Mouse (Mus musculus) embryonic facial prominence, embryonic 14.5 days (tissue): Measurements from ENCODE around the gene Gldc. TPM values are rescaled to one million over a fixed set of nuclear protein-coding genes. Genes with fewer than 3 reads are reported as not detected.

Source experiments
- ATAC-seq: fragments of 200-750 bp; cut with Nextera tagmentation; 2 replicates; pipeline ENCODE4 v1.8.0; 2017; ENCODE audit warnings: low read depth, moderate number of reproducible peaks, moderate TSS enrichment
- DNase-seq: peaks from one replicate; pipeline ENCODE4 v3.0.0-alpha.2; 2015; ENCODE audit warnings: low spot score
- H3K27ac ChIP-seq: fragments of 300-500 bp; sonication (generic); replicated peaks from 2 replicates; pipeline ENCODE4 v1.5.1; 2014; ENCODE audit warnings: low read depth, mild to moderate bottlenecking, low read length, moderate library complexity
- H3K27me3 ChIP-seq: fragments of 300-500 bp; sonication (generic); replicated peaks from 2 replicates; pipeline ENCODE4 v1.6.1; 2014; ENCODE audit warnings: low read length; ENCODE audit not compliant: control insufficient read depth, insufficient read depth
- H3K36me3 ChIP-seq: fragments of 300-500 bp; sonication (generic); 2 replicates; pipeline ENCODE4 v1.6.1; 2014; ENCODE audit warnings: low read length, mixed read lengths; ENCODE audit not compliant: control insufficient read depth, insufficient read depth
- H3K4me1 ChIP-seq: fragments of 300-500 bp; sonication (generic); 2 replicates; pipeline ENCODE4 v1.6.1; 2014; ENCODE audit warnings: antibody characterized with exemption, low read length; ENCODE audit not compliant: control insufficient read depth, insufficient read depth
- H3K4me2 ChIP-seq: fragments of 300-500 bp; sonication (generic); 2 replicates; pipeline ENCODE4 v1.6.1; 2014; ENCODE audit warnings: low read depth, mild to moderate bottlenecking, low read length, moderate library complexity, mixed read lengths
- H3K4me3 ChIP-seq: fragments of 300-500 bp; sonication (generic); 2 replicates; pipeline ENCODE4 v1.5.1; 2014; ENCODE audit warnings: low read depth, mild to moderate bottlenecking, low read length
- H3K9ac ChIP-seq: fragments of 300-500 bp; sonication (generic); 2 replicates; pipeline ENCODE4 v1.6.1; 2014; ENCODE audit warnings: low read depth, mild to moderate bottlenecking, low read length, moderate library complexity, mixed read lengths
- H3K9me3 ChIP-seq: fragments of 300-500 bp; sonication (generic); 2 replicates; pipeline ENCODE4 v1.6.1; 2016; ENCODE audit warnings: low read length; ENCODE audit not compliant: control insufficient read depth
- WGBS: fragments of 180-500 bp; shearing (Covaris S2); extraction: QIAGEN DNeasy Blood & Tissue Kit; methylation state at CpG from one replicate; pipeline ENCODE4 v1.1.7; 2014; 5-methylcytosine and 5-hydroxymethylcytosine counted together
- polyA plus RNA-seq: library from polyadenylated mRNA; unstranded; fragments of >200 nt; fragmentation: Nextera tagmentation; extraction: Ambion mirVana; gene quantifications from 2 replicates; pipeline ENCODE4 v1.2.1, GENCODE M21; 2014

Gene Gldc
- polyA plus RNA-seq, 1 experiment from 2014 or later = 2.5 TPM

DNA sequence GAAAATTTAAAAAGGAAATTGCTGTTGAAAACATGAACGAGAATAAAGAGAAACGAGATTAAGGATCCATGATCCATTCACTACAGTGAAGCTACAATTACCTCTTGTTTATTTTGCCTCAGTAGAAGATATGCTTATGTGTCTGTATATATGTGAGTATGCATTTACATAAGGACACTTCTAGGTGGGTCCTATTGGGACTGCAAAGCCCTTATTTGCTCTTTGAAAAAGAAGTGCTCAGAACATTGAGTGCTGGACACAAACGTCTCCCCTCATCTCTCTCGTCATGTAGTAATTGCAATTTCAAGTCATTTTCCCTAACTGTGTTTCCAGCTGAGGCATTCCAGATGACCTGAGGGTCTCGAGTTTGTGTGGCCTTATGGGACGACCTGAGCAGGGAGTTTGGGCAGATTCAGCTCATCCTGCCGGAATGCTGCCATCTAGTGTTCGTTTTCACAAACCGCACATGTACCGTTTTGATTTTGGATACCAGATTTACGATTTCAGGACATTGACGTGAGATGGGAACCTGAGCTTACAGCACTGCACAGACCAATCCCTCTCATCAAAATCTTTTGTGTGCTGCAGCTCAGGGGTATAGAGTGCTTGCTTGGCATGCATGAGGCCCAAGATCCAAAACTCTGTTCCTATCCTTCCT lies 30.1 kb upstream of the Gldc start:
- no peaks in the 10 kb centered on the region for H3K36me3 ChIP-seq
- H3K4me1 ChIP-seq = no peaks in the 10 kb centered on the region
- DNase-seq (peak; percentile 72), ATAC-seq (no peak)
- no peak overlapping the region for H3K9ac ChIP-seq
- 16% methylated on average over 12 of the region's 12 CpGs for WGBS
- no peak overlapping the region for H3K4me2 ChIP-seq
- no peak overlapping the region for H3K27ac ChIP-seq
- no peak overlapping the region for H3K4me3 ChIP-seq
- H3K9me3 ChIP-seq = no peaks in the 10 kb centered on the region
- no peaks in the 10 kb centered on the region for H3K27me3 ChIP-seq

DNA sequence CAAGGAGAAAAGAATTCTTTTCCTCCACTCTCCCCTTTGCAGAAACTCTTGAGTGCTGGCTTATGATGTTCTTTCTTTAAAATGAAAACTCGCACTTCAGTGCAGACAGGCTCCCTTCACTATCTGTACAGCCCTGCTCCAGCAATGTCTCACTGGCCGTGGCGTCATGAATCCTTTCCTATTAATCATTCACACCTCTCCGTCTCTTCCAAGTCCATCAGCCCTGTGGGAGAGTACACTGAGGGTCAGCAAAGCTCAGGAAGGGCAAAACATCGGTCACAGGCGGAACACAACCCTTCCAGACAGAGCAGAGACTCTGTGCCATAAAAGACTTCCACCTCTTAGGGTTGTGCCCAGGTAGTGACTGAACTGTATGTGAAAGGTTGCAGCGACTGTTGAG lies 26.9 kb upstream of the Gldc start:
- no peaks in the 10 kb centered on the region for H3K27me3 ChIP-seq
- WGBS = 83% methylated on average over 7 of the region's 7 CpGs
- H3K4me1 ChIP-seq = no peaks in the 10 kb centered on the region
- ATAC-seq = no peak
- H3K36me3 ChIP-seq = no peaks in the 10 kb centered on the region
- no peak for DNase-seq
- H3K9me3 ChIP-seq = no peaks in the 10 kb centered on the region
- H3K4me2 ChIP-seq = no peak overlapping the region
- no peak overlapping the region for H3K9ac ChIP-seq
- H3K27ac ChIP-seq = no peak overlapping the region
- H3K4me3 ChIP-seq = no peak overlapping the region

DNA sequence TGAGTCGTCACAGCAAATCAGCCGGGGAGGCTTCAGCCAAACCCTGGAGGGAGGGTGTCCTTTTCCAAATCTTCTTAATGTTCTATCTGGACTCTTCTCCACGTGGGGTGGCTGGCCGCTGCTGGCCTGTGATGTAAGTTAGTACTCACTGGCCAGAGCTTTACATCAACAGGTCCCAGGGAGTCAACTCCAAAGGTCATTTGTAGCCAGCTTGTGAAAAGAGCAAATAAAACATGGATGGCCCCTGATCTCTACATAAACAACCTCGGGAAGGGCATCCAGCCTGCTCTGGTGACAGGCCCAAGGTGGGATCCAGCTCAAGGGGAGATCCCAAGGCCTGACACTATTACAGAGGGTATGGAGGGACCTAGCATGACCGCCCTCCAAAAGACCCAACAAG lies 19.8 kb upstream of the Gldc start:
- 74% methylated on average over 6 of the region's 6 CpGs for WGBS
- H3K4me2 ChIP-seq = no peak overlapping the region
- H3K4me1 ChIP-seq = no peaks in the 10 kb centered on the region
- no peak overlapping the region for H3K27ac ChIP-seq
- DNase-seq (no peak), ATAC-seq (no peak)
- H3K27me3 ChIP-seq = no peaks in the 10 kb centered on the region
- no peaks in the 10 kb centered on the region; the same call in 1 of the 2 replicates for H3K9me3 ChIP-seq
- H3K9ac ChIP-seq = no peak overlapping the region
- H3K36me3 ChIP-seq = no peaks in the 10 kb centered on the region
- H3K4me3 ChIP-seq = no peak overlapping the region

DNA sequence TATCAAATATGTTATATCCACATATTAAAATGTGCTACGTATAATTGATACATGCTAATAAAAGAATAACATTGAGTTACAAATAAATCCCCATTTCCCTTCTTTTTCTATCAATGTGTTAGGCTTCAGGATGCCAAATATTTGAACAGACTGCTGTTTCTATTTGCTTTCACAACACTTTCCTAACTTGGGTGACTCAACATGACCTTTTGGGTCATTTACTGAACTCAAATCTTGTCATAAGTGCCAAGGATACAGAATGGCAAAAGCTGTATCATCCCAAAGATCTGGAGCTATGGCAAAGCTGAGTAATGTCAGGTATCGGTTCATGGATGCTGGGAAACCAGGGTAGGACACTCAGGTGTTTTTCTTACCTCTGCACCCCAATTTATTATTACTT lies 12.0 kb upstream of the Gldc start:
- peaks cover 18% of the 10 kb centered on the region; the same call in 1 of the 2 replicates for H3K9me3 ChIP-seq
- no peak for ATAC-seq

DNA sequence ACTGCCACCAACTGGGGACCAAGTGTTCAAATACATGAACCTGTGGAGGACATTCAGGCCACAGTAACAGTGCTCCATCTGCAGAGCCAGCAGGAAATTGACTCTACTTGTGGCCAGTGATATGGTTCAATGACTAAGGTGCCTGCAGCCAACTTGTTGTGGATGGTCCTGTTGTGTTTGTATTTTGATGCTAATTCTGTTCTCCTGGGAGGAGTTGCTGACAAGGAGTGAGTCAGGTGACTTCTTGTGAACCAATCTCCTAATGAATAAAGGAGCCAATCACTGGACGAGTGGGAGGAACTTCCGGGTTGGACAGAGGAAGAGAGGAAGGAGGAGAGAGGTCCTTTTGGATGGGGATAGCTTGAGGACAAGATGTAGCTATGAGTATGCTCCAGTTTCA lies 10.3 kb upstream of the Gldc start:
- 79% methylated on average over 2 of the region's 2 CpGs for WGBS
- peaks cover 18% of the 10 kb centered on the region; the same call in 1 of the 2 replicates for H3K9me3 ChIP-seq
- no peaks in the 10 kb centered on the region for H3K27me3 ChIP-seq
- no peak overlapping the region for H3K27ac ChIP-seq
- DNase-seq = no peak
- H3K9ac ChIP-seq = no peak overlapping the region
- H3K36me3 ChIP-seq = no peaks in the 10 kb centered on the region
- no peak overlapping the region for H3K4me2 ChIP-seq
- no peak for ATAC-seq
- no peak overlapping the region for H3K4me3 ChIP-seq
- H3K4me1 ChIP-seq = no peaks in the 10 kb centered on the region

More for the DNA sequence above, 12.0 kb upstream of the Gldc start:
- no peak overlapping the region for H3K4me3 ChIP-seq
- no peak overlapping the region for H3K4me2 ChIP-seq
- H3K4me1 ChIP-seq = no peaks in the 10 kb centered on the region
- H3K9ac ChIP-seq = no peak overlapping the region
- DNase-seq = no peak
- H3K27ac ChIP-seq = no peak overlapping the region
- 93% methylated on average over 2 of the region's 2 CpGs for WGBS
- no peaks in the 10 kb centered on the region for H3K36me3 ChIP-seq
- no peaks in the 10 kb centered on the region for H3K27me3 ChIP-seq

DNA sequence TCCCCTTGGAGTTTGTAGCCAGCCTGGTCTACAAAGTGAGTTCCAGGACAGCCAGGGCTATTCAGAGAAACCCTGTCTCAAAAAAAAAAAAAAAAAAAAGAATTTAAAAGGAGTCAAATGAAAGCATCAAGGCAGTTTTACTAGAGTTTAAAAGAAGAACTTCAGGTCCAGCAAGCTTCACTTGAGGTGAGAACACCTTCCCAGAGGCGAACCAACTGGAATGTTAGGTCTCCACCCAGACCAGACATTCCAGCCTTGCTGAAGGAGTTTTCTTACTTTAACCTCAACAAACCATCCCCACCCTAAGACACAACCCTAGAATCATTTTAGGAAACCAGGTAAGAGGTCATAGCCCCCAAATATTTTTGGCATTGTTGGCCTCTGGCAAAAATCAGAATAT lies 4.8 kb upstream of the Gldc start:
- Histone ChIP-seq H3K27me3 (peaks cover 13% of the 10 kb centered on the region), H3K9me3 (peaks cover 4% of the 10 kb centered on the region; the same call in 1 of the 2 replicates), H3K27ac (no peak overlapping the region), H3K9ac (no peak overlapping the region), H3K4me2 (no peak overlapping the region), H3K36me3 (no peaks in the 10 kb centered on the region), H3K4me3 (no peak overlapping the region), H3K4me1 (no peaks in the 10 kb centered on the region; the same call in 1 of the 2 replicates)
- peak; percentile 57 for DNase-seq
- 83% methylated on average over 1 of the region's 1 CpGs for WGBS
- no peak for ATAC-seq

DNA sequence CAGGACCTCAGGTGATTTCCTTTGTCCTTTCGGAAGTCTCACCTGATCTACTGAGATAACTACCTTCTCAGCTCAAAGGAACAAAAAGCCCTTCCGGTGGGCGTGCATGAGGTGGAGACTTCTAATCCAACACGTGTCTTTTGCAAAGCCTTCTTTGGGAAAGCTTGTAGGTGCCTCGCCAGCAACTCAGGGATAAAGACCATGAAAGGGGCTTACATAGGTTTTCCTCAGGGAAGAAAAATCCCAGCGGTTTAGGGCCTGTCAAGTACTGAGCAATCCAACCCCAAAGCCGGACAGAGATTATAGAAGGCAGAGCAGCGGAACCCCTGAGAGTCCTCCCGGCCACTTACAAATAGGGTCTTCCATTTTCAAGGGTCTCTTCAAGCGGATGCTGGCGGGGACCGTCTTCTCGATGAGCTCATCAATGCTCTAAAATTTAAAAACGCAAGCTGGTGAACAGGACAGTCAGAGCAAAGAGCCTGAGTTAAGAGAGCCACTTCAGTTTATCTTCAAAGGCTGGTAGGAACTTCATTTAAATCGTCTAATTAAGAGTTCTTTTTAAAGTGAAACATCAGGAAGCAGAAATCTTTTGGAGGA lies 1.1 kb downstream of the Gldc start:
- whole genome bisulfite sequencing = 4% methylated on average over 15 of the region's 15 CpGs
- Histone ChIP-seq H3K4me3 (peak overlapping the region; percentile 58), H3K27me3 (peaks cover 38% of the 10 kb centered on the region), H3K36me3 (no peaks in the 10 kb centered on the region), H3K9me3 (peaks cover 4% of the 10 kb centered on the region; the same call in 1 of the 2 replicates), H3K9ac (peak overlapping the region; percentile 30), H3K27ac (no peak overlapping the region), H3K4me1 (no peaks in the 10 kb centered on the region; the same call in 1 of the 2 replicates), H3K4me2 (peak overlapping the region; percentile 100)
- no peak for DNase-seq
- no peak for ATAC-seq

DNA sequence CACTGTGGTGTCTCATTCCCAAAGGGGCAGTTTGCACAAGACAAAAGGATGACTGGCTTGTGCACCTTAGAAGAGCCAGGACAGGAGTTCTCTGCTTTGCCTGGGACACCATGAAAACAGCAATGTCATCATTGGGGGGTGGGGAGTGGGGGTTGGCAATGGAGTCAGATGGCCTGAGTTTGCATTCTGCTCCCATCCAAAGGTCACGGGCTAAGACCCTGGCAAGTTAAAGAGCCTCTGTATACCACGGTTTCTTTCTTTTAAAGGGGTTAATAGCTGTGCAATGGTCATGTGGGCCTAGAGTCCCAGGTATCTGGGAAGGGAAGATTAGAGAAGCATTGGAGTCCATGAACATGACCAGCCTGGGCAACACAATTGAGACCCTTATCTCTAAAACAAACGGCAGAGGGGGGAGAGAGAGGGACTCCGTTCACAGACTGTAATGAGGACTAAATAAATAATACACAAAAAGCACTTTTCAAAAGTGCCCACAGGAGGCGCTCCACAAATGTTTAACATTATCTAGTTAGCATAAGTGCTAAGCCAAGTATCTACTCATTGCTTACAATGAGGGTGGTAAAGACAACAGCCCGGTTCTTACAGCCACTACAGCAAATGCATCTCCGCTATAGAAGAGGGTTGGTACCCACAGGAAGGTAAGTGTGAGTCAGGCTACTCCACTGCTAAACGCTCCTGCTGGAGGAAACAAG lies 3.7 kb downstream of the Gldc start:
- Histone ChIP-seq H3K4me3 (no peak overlapping the region), H3K9ac (no peak overlapping the region), H3K36me3 (no peaks in the 10 kb centered on the region), H3K4me1 (no peaks in the 10 kb centered on the region; the same call in 1 of the 2 replicates), H3K27ac (no peak overlapping the region), H3K27me3 (peaks cover 38% of the 10 kb centered on the region), H3K9me3 (no peaks in the 10 kb centered on the region), H3K4me2 (no peak overlapping the region)
- no peak for ATAC-seq
- no peak for DNase-seq
- WGBS = 81% methylated on average over 8 of the region's 8 CpGs
